Mouse (Mus musculus) cerebellum, adult 2 months (tissue): ENCODE results near the gene Map2k5. TPM values are rescaled to one million over a fixed set of nuclear protein-coding genes. Genes with fewer than 3 reads are reported as not detected.

Experiments
- DNase-seq, 2 experiments: peaks; one replicate each; pipeline ENCODE4 v3.0.0; 2021
- H3K27ac ChIP-seq: fragments of 200-500 bp; 2 replicates; pipeline ENCODE4 v1.5.1; 2012; ENCODE audit warnings: low read length, control low read depth, inconsistent platforms; ENCODE audit not compliant: insufficient read depth
- H3K27me3 ChIP-seq: fragments of 200-500 bp; 2 replicates; pipeline ENCODE4 v1.6.1; 2012; ENCODE audit warnings: inconsistent platforms, mild to moderate bottlenecking, low read length, moderate library complexity; ENCODE audit not compliant: control insufficient read depth, insufficient read depth
- H3K4me1 ChIP-seq: fragments of 200-500 bp; 2 replicates; pipeline ENCODE4 v1.6.1; 2011; ENCODE audit warnings: low read length; ENCODE audit not compliant: control insufficient read depth, insufficient read depth
- H3K4me3 ChIP-seq: fragments of 200-500 bp; replicated peaks from 2 replicates; pipeline ENCODE3; 2011; ENCODE audit warnings: mild to moderate bottlenecking, low read depth, low read length, control low read depth; ENCODE audit not compliant: insufficient read depth
- CTCF ChIP-seq: fragments of 200-500 bp; IDR thresholded peaks from 2 replicates; pipeline ENCODE4 v1.5.1; 2011; ENCODE audit warnings: low read depth, mild to moderate bottlenecking, control low read depth, low read length, moderate library complexity, borderline replicate concordance; ENCODE audit not compliant: insufficient read depth
- POLR2A ChIP-seq: fragments of 200-500 bp; IDR thresholded peaks from 2 replicates; pipeline ENCODE4 v1.6.1; 2011; ENCODE audit warnings: low read length, control low read depth, borderline replicate concordance; ENCODE audit not compliant: insufficient read depth
- WGBS: fragments of 180-500 bp; shearing (Covaris S2); methylation state at CpG from one replicate; pipeline ENCODE4 v1.1.7; 2018; 5-methylcytosine and 5-hydroxymethylcytosine counted together
- polyA plus RNA-seq: library from polyadenylated mRNA; depleted of rRNA; stranded (reverse); fragments of >200 nt; gene quantifications from 2 replicates; pipeline ENCODE4 v1.2.3, GENCODE M21; 2012

The Map2k5 gene
- polyA plus RNA-seq, 1 experiment: 36.2 TPM

DNA sequence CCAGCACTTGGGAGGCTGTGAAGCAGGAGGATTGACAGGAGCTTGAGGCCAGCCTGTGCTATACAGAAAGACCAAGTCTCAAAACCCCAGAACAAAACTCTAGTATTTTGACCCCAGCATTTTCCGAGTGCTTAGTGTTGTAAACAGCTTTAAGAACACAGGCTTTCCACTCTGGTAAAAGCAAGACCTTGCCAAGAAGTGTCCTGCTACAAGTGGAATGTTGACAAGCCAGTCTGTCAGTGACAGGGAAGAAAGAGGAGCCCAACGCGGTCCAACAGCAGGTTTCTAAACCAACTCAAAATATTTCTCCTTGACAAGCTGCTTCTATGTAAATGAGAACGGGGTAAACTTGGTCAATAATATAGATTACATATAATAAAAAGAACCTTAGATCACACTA lies 148.6 kb downstream of the Map2k5 start:
- Histone ChIP-seq H3K4me1 (no peaks in the 10 kb centered on the region), H3K4me3 (no peak overlapping the region), H3K27me3 (no peaks in the 10 kb centered on the region), H3K27ac (no peak overlapping the region)
- no peak for DNase-seq
- TF ChIP-seq POLR2A (no peak), CTCF (no peak)
- WGBS: 54% methylated on average over 4 of the region's 4 CpGs

DNA sequence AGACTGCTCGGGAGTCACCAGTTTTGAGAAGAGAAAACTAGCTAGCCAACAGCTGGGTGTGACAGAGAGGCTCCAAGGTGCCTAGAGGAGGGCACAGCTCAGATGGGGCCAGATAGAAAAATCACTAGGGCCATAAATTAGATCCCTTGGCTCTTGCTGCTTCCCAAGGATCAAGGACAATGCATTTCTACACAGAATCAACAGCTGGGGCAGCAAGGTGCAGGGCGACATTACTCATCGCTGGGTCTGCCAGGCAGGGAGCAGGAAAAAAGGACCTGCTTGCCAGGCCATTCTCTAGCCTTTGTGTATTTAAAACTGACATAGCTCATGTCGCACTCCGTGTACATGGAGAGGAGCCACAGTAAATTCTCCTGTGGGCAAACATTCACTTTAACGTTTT lies 155.5 kb downstream of the Map2k5 start:
- no peak overlapping the region for H3K4me3 ChIP-seq
- TF ChIP-seq CTCF (no peak), POLR2A (no peak)
- 62% methylated on average over 6 of the region's 6 CpGs for WGBS
- no peaks in the 10 kb centered on the region for H3K4me1 ChIP-seq
- DNase-seq: no peak
- no peaks in the 10 kb centered on the region for H3K27me3 ChIP-seq
- H3K27ac ChIP-seq: no peak overlapping the region

DNA sequence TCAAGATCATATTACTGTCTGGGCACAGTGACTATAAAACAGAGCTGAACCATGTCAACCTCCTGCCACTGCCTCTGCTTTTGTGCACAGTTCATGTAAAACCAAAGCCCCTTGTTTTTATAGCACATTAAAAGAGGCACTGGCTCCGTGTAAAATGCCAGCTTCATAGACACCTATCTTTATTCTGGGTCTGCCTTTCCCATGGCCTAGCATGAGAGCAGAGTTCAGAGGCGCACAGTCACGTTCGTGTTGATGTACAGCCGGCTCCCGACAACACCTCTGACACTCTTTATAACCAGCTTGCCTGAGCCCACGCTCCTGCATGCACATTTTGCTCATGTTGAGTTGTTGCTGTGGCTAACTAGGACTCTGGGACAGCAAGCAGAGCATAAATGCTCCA lies 157.9 kb downstream of the Map2k5 start:
- TF ChIP-seq POLR2A: no peak
- no peak for TF ChIP-seq CTCF
- H3K4me3 ChIP-seq: no peak overlapping the region
- no peaks in the 10 kb centered on the region for H3K4me1 ChIP-seq
- WGBS: 91% methylated on average over 7 of the region's 7 CpGs
- H3K27me3 ChIP-seq: no peaks in the 10 kb centered on the region
- no peak for DNase-seq
- H3K27ac ChIP-seq: no peak overlapping the region

DNA sequence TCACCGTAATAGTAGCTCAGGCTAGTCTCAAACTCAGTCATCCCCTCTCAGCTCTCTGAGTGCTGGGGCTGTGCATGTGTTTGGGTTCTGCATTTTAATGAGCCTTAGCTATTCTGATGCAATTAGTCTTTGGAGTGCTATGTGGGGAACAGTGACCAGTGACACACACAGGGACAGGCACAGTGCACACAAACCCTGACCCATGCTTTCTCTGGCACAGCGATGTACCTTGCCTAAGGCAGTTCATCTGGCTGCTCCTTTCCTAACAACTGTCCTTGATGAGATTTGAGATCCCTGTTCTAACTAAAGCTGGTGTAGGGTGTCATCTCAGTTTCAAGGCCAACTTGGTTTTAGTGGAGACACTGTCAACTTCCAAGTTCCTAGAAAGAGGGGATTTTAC lies 162.7 kb downstream of the Map2k5 start:
- 91% methylated on average over 2 of the region's 2 CpGs for WGBS
- Histone ChIP-seq H3K4me3 (no peak overlapping the region), H3K4me1 (no peaks in the 10 kb centered on the region), H3K27ac (no peak overlapping the region), H3K27me3 (no peaks in the 10 kb centered on the region)
- no peak for DNase-seq
- TF ChIP-seq POLR2A: no peak
- no peak for TF ChIP-seq CTCF

DNA sequence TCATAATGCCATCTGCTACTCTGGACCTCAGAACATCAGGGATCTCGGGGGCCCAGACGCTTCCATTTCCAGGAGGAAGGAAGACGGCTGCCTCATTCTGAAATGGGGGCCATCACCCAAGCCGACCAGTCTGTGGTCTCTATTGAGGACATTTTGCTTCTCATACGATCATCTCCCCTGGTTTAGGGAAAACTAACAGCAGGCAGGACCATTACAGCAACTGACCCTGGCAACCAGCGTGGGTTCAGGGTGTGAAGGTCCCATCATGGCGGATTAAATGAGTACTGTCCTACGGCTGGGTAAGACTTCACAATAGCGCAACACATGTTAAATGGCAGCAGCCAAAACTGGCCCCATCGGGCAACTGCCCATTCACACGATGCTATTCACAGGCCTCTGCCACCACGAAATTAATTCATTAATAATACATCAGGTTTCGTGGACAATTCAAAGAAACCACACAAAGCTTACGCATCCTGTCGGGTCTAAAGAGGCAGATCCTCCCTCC lies 170.9 kb downstream of the Map2k5 start:
- no peak for TF ChIP-seq CTCF
- no peak for TF ChIP-seq POLR2A
- no peak overlapping the region for H3K4me3 ChIP-seq
- no peak overlapping the region for H3K27ac ChIP-seq
- no peak for DNase-seq
- no peaks in the 10 kb centered on the region for H3K27me3 ChIP-seq
- no peaks in the 10 kb centered on the region for H3K4me1 ChIP-seq
- 66% methylated on average over 15 of the region's 15 CpGs for WGBS

DNA sequence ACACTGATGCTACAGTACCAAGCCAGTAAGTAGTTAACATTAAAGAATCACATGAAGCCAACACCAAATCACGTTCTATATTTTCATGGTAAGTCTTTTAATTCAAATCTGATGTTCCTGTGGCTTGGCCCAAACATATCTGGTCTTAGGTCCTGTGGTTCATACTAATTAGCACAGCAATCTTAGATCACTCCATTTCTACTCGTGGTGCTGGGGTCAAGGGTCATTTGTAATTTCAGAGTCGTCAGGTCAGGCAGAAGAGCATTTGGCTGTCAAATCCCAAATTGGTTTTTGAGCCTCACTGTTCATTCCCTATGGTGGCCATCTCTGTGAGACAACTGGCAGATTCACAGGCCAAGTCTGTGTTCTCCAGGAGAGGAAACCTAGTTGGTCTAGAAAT lies 174.2 kb downstream of the Map2k5 start:
- H3K27me3 ChIP-seq: no peaks in the 10 kb centered on the region
- no peak for DNase-seq
- 72% methylated on average over 3 of the region's 3 CpGs for WGBS
- H3K27ac ChIP-seq: no peak overlapping the region
- no peak overlapping the region for H3K4me3 ChIP-seq
- H3K4me1 ChIP-seq: no peaks in the 10 kb centered on the region
- no peak for TF ChIP-seq POLR2A
- TF ChIP-seq CTCF: no peak

DNA sequence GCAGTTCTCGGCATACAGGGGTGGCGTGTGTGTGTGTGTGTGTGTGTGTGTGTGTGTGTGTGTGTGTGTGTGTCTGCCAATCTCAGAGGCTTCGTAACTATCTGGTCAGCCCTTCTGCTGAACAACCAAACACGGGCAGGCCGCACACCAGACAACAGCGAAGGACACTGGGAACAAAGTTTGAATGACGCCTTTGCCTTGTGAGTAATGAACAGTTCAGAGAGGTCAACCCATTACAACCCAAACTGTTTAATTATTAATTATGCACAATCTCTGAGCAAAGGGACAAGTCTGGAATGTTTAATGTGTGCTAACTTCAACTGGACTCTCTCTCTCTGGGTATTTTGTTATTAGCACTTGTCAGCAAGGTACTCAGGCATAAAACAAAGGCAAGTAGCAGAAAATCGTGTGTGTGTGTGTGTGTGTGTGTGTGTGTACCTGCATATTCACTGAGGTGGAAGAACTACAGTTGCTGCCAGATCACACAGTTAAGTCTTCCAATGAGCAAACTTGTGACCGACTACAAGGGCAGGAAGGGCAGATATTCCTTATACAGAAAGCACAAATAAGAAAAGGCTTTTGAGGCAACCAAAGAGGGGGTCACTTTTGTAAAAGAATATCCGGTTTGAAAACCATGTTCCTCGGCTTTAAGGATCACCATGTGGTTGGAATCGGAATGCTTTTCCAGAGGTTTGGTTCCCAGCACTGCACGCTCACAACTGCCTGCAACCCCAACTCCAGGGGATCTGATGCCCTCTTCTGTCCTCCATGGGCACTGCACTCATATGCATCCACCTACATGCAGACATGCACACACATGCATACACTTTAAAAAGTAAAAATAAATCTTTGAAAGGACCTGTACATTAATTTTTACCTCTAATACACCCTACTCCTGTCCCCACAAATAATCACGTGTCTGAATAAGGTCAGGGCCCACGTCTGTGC lies 176.1 kb downstream of the Map2k5 start:
- no peak overlapping the region for H3K27ac ChIP-seq
- no peak for DNase-seq
- H3K4me1 ChIP-seq: no peaks in the 10 kb centered on the region
- H3K27me3 ChIP-seq: no peaks in the 10 kb centered on the region
- WGBS: 90% methylated on average over 15 of the region's 15 CpGs
- no peak for TF ChIP-seq POLR2A
- TF ChIP-seq CTCF: no peak
- H3K4me3 ChIP-seq: no peak overlapping the region

DNA sequence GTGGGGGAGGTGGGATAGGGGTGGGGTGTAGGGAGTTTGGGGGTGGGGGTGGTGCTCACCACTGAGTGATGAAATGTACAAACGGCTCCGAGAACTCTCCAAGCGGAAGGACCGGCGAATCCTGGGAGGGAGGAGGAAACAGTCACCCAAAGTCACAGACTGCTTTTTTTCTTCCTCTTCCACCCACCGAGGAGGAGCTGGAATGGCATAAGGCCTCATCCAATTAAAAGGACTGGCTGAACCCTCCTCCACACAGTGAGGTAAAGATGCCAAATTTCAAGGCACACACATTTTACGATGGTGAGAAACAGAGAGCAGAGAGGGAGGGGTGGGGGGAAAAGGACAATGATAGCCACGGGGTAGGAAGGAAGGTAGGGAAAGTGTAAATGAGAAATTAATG lies 180.4 kb downstream of the Map2k5 start:
- TF ChIP-seq CTCF (no peak), POLR2A (no peak)
- Histone ChIP-seq H3K27me3 (no peaks in the 10 kb centered on the region), H3K4me3 (peak overlapping the region; percentile 8), H3K4me1 (peaks cover 10% of the 10 kb centered on the region), H3K27ac (no peak overlapping the region)
- 21% methylated on average over 8 of the region's 8 CpGs for WGBS
- DNase-seq: peak in 1 of 2 experiments; percentile 10
